Mouse (Mus musculus): ENCODE measurements at regions not wholly inside any gene's neighbourhood (a gene's known extent, or its start where the extent isn't known, plus 50 kb on each side); places are given as distances from the start of the nearest gene placed in this dataset.

- no peak for TF ChIP-seq CTCF (IDR thresholded peaks at IDR 0.05; ENCODE audit: extremely low read depth, insufficient read depth, insufficient read length, insufficient replicate concordance)
- TF ChIP-seq POLR2A (IDR thresholded peaks at IDR 0.05; ENCODE audit: low read depth, low read length): no peak
These were observed 376.7 kb upstream of the Xrcc4 start for GRCm38 (mm10) chr13:90466096-90466495.
